Mouse (Mus musculus) kidney, postnatal 25 days (tissue): ENCODE measurements at regions not wholly inside any gene's neighbourhood (a gene's known extent, or its start where the extent isn't known, plus 50 kb on each side); places are given as distances from the start of the nearest gene placed in this dataset.

Source experiments
- DNase-seq, 2 experiments: peaks; one replicate each; pipeline ENCODE4 v3.0.0; 2021; ENCODE audit warnings: mixed read lengths in 2 of 2

DNA sequence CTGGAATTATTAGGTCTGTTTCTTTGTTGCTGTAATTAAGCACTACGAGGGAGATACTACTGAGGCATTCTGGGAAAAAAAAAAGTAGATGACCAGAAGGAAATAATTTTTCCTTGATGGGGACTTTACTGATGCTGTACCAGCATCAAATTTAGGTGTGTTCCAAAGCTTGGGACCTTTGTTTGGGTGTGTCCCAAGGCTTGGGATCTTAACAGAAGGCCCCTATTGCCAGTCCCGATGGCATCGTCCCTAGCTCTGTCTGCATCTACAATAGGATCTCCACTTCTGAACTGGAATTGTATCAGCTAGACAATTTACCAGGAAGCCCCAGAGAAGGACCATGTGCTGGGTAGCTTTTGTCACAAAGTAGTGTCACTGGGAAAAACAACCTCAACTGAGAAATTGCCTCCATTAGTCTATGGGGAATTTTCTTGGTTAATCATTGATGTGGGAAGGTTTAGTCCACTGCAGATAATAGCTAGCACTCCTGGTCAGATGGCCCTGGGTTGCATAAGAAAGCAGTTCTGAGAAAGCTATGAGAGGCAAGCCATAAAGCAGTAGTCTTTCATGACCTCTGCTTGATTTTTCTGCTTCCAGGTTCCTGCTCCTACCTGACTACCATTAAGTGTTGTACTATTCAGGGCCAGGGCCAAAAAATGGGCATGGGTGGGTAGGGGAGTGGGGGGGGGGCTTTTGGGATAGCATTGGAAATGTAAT, 392.7 kb downstream of the Igsf11 start:
- no peak for DNase-seq

DNA sequence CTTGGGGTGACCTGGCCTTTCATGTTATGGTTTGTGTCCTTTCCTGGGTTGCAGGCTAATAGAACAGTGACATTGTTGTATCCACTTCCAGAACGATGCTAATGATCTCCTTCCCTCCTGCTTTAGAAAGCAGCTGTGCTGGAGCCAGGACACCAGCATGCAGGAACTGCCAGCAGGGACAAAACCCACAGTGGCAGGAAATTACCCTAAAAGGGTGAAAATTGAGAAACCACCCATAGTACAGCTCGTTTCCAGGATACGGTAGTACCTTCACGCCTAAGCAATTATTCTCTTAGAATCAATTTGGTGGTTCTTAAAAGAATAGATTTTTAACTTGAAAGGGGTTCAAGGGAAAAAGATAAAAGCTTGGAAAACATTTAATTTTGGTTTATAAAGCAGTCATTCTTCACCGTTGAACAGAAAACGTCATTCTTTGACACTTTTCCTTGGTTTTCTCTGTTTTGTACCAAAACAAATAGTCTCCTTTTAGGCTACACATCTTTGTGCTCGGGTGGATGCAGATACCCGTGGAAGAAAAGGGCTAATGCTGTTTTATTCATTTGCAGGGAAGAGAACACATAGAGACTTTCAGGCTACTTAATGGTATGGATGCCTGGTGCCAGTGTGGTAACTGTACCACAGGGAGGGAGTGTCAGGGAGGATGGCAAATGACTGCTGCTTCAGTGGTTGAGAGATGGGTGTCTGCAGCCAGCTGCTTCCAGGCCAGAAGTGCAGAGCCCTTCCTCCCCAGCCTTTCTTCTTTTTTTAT, 394.5 kb downstream of the Igsf11 start:
- no peak for DNase-seq

DNA sequence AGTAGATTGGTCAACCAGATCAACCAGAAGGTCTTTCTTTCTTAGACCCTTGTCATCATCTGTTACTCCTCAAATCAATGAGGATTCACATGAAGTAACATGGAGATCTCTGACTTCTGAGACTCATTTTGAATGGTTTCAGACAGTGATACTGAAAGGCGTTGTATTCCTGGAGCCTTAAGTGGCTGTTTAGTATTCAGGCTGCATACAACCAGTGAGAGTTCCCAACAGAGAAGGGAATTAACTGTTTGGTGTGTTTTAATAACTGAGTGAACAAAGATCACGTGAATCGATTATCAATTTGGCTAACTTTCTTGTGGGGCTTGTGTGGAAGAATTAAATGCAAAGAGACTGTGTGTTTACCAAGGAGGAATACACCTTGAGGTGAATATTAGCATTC, 406.4 kb downstream of the Igsf11 start:
- DNase-seq: no peak

DNA sequence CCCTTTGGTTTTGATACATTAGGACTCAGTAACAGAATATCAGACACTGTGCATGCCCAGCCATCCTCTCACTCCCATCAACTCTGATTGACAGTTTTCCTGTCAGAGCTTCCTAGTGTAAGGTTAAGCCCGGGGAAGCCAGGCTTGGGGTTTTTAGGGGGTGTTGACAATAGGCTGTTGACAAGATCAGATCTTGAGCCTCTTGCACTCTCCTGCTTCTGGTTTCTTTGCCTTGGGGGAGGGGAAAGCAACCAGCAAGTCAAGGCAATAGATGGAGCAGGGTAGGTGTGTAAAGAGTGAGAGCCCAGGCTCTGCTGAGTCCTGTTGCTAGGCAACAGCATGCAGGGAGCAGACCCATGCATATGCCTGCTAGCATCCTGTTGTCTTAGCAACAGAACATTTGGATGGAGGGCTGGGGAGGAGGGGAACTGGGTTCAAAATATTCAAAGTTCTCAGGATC, 410.5 kb downstream of the Igsf11 start:
- no peak for DNase-seq

DNA sequence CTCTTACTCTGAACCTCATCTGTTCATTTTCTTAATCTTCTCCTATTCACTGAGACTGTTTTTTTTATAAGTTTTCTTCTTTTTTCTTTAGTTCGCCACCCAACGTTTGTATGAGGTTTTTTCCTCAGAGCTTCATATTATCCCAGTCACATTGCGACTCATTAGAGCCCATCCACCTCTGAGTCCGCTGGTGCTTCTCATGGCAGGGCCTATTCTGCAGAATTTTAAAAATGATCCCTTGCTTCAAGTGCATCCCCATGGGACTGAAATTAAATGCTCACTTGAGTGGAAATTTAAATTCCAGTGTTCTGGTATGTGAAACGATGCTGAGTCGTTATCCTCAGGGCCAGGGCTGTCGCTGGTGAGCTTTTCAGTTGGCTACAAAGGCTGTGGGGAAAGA, 410.9 kb downstream of the Igsf11 start:
- DNase-seq: no peak

DNA sequence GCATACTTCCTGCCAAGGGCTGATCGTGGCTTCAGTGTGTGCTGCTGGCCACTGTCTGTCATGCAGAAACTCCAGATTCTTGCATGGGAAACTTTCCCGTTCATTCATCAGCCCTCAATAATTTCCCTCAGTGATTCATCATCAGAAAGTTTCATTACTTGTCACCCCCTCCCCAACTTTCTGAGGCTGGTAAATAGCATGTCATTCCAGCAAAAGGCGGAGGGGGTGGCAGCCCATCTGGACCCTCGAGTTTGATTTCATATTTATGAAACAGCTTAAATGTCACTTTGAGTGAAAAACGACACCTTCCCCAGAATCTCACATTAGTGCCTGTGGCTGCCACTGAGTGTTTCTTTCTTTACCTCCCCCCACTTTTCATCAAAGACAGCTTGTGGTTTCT, 415.5 kb downstream of the Igsf11 start:
- no peak for DNase-seq

DNA sequence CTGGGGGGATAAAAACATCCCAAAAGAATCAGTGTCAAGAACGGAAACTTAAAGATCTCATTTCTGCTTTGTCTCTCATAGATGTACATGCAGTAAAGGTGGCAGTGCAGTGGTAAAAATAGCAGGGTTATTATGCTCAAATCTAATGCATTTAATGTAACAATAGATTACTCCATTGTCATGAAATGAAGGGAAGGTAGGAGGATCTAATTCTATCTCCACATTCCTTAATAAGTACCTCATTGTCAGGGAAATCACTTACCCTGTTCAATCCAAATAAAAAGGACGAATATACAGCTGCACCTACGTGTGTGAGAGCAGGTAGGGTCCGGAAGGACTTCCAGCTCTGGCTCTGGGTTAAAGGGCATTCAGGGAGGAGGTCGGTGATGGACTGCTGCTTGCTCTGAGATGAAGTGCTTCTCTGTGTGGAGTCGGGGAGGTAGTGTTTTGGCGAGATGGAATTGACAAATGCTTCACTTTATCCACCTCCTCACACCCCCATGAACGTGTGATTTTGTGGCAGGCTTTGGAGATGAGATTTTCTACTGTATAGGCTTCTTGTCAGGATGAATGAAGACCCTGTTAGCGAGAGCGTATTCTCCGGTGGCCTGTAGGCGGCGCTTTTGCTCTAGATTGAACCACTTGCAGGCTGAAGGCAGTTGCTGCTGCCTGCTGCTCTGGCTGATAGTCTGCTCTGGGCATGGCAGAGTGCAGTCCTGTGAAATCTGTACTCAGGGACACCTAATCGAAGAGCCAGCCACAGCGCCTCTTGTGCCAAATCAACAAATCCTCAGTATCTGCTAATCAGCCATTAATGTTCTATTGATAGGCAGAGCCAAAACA, 424.5 kb downstream of the Igsf11 start:
- peak in 1 of 2 experiments; percentile 27 for DNase-seq

DNA sequence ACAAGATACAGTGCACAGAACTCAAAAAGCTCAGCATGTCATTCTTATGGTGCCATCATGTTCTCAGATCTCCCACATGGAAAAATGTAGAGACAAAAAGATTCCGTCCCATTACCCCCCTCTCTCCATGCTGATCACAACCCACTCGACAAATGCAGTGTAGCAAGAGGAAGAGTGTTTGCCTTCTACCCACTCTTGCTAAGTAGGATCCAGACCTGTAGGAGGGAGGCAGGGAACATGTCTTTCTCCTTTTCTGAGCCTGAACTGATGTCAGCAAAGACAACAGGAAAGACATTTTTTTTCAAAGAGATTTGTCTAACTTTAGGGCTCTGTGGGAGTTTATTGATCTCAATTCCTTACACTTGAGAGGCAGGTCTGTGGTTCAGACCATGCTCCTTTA, 433.2 kb downstream of the Igsf11 start:
- DNase-seq: no peak

DNA sequence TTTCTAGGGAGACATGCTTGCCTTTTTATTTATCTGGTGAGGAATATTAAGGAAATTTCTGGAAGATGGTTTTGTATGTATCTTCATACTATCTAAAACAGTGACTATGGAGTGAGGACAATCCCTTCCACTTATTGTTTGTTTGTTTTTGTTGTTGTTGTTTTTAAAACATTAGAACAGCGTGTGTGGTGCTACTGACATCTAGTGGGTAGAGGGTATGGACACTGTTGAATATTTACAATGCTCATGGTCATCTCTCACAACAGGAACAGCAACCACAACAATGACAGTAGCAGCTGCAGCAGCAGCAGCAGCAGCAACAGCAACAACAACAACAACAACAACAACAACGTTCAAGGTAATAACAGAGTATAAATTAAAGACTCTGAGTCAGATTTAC, 471.2 kb downstream of the Igsf11 start:
- no peak for DNase-seq

DNA sequence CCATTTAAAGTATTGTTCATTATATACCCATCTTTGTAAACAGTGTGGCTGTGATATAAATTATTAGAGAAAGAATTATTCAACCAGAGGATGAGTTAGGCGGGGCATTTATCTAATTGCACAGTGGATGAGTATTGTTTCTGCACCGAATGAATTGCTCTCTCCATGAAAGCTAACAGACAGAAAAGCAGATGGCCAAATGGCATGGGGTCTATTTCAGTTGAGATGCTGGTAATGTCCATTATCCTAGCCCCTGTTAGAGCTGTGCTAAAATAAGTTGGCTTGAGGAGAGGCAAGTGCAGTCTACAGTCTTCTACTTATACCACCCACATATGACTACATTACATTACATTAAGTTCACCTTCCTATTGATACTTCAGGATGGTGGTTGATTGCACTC, 475.8 kb downstream of the Igsf11 start:
- DNase-seq: no peak

DNA sequence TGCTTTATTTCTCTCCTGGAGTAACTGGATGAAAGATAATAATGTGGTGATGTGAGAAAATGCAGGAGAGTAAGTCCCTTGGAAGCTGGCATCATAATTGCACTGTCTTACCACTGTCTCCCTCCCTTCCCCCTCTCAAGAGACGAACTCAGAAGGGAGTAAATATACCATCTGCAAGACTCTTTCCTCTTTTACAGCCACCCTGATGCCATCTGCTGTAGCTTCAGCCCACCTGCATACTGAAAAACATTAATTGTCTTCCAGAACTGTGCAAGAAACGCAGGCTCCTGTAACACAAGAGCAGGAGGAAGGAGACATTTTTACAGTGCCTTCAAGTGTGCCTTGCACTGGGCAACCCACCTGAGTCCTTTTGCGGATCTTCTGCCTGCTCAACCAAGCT, 482.1 kb downstream of the Igsf11 start:
- no peak for DNase-seq

DNA sequence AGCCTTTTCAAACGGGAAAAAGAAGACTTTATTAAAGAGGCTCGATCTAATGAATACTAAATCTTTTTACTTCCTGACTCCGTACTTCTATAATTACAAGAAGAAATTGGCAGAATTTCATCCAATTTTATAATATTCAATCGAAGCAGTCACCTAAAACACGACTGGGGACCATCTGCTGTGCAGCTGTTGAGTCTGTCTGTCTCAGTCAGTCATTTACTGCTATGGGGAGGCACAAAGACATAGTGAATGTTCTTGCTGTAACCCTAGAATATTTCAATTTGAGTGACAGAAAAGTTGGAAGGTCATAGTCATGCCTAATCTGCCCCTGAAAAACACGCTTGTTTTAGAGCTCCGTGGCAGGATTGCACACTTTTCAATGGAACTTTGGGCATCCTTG, 487.5 kb downstream of the Igsf11 start:
- no peak for DNase-seq

DNA sequence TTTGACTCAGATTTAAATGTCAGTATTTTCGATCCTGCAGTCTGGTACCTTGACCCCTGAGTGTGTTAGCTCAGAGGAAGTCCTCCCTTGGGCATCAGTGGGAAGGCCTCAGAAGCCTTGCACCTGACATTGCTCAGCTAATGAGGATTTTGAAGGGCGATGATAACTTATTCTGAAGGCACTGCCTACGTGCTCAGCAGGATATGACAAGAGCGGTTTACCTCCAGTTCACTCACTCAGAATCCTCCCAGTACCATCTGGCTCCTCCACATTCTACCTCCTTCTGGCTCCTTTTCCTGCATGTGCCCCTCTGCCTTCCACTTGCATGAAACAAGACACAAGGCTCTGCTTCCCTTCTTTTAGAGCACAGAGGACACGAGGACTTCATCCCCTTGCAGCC, 497.5 kb downstream of the Igsf11 start:
- DNase-seq: no peak

DNA sequence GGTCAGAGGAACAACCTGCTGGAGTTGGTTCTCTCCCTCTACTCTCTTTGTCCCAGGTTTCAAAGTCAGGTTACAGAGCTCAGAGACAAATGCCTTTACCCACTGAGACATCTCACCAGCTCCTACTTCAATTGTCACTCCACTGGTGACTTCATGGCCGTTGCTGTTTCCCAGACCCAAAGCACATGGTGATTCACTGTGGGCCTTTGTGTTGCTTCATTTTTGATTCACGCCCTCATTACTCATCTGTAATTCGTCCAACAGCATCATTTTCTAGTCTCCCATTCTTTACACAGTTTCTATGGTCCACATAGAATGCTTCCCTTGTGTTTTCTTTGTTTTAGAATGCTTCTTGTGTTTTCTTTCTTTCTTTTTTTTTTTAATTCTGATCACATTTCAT, 498.2 kb downstream of the Igsf11 start:
- DNase-seq: no peak

DNA sequence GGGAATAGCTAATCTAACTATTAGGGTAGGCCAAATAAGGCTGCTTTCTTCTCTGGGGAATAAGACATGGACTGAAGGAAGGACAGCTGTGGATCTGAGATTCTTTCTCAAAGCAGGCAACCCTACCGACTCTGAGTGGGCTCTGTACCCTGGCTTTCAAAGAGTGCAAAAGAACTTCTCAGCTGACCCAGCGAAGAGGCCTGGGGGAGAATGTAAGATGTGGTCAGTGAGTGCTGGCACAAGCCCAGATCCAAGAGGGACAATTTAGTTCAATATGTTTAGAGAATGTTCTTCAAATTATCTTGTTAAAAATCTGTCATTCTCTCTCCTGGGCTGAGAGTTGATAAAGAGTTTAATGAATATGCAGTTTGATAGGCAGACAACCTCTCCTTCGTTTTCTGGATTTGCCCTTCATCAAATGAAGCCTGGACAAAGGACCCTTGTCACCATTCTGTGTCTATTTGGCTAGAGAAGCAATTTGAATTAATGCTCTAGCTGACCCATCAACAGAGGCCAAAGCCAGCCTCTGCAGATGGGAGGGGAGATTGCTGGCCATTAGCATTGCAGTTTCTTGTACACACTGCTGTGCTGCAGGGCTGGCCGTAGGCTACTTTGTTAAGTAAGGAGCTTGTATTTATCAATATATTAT, 509.8 kb downstream of the Igsf11 start:
- no peak for DNase-seq

DNA sequence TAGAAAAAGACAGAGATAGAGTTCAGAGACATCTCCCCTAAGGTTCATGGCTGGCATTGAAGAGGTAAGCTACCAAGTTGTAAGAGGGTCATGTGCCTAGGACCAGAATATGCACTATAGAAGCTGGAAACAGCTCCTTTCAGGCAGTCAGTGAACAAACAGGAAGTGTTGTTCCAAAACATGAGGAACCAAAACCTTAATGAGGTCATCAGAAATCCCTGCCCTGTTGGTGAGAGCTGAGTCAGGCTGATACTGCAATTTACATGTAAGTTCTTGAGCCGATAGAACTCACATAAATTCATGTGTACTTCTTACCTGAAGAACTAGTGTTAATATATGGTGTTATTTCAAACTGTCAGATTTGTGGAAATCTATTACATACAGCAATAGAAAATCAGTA, 539.1 kb downstream of the Igsf11 start:
- no peak for DNase-seq

DNA sequence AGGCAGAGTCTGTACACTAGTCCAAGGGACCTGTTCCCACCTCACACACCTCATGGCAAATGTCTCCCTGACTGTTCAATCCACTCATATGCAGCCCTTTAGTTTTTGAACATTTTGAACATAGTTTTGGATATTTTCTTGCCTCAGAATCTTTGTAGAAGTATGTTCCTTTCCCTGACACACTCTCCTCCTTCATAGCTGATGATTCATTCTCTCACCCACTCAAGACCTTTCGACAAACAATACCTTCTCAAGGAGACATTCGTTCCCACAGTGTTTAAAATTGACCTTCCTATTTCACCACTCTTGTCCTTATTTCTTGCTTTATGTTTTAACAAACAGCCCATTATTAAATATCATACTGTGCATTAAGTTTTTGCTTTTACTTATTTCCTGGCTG, 538.4 kb upstream of the Lsamp start:
- DNase-seq: no peak

DNA sequence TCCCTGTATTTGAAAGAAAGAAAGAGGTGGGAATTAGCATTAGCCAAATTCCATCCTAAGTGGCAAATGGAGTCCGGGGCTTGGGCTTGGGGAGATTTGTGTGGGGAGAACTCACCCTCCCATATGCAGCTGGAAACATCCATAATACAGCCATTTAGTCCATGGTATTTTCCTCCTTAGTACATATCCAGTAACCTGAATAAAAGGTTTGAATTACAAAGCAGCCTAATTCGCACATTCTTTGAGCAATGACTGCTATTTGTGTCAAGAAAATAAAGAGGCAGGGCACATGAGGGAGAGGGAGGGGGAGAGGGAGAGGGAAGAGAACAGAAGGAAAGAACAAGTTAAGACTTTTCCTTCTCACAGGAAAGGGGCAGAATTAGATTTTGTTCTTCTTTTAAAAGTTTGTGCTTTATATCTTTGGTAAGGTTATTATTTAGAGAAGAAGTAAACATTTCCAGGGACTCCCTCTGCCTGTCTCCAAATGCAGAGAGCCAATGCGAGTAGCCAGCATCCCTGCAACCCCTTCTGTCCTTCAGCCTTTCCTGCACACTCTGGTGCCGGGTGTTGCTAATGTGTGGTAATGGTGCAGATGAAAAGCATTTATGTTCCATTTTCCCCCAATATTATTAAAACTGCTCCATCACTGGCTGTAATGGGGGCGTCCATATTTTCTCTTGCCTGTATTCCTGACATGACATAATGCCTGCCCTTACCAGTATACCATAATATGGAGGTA, 530.6 kb upstream of the Lsamp start:
- DNase-seq: no peak
